Mouse (Mus musculus) E14TG2a.4 (cell line): ENCODE measurements at regions not wholly inside any gene's neighbourhood (a gene's known extent, or its start where the extent isn't known, plus 50 kb on each side); places are given as distances from the start of the nearest gene placed in this dataset.

ENCODE experiments used
- H3K27me3 ChIP-seq: 2 replicates; pipeline ENCODE4 v1.6.1; 2014; ENCODE audit warnings: low read length, control low read depth; ENCODE audit not compliant: insufficient read depth
- H3K36me3 ChIP-seq: 2 replicates; pipeline ENCODE4 v1.6.1; 2014; ENCODE audit warnings: low read length, control low read depth; ENCODE audit not compliant: insufficient read depth
- H3K4me1 ChIP-seq: replicated peaks from 2 replicates; pipeline ENCODE4 v1.6.1; 2014; ENCODE audit warnings: low read depth, low read length, control low read depth
- H3K4me3 ChIP-seq: replicated peaks from 2 replicates; pipeline ENCODE4 v1.5.1; 2014; ENCODE audit warnings: mild to moderate bottlenecking, low read length
- H3K9me3 ChIP-seq: 2 replicates; pipeline ENCODE4 v1.6.1; 2014; ENCODE audit warnings: low read length, control low read depth
- CTCF ChIP-seq: conservative IDR thresholded peaks from 2 replicates; pipeline ENCODE4 v1.5.1; 2014; ENCODE audit warnings: low read length
- NANOG ChIP-seq: IDR thresholded peaks from 2 replicates; pipeline ENCODE4 v1.6.1; 2014; ENCODE audit warnings: borderline replicate concordance, low read length, mixed read lengths
- POU5F1 ChIP-seq: IDR thresholded peaks from 2 replicates; pipeline ENCODE4 v1.6.1; 2014; ENCODE audit warnings: low read length, borderline replicate concordance

- Histone ChIP-seq H3K36me3 (no peaks in the 10 kb centered on the region), H3K27me3 (no peaks in the 10 kb centered on the region), H3K9me3 (no peaks in the 10 kb centered on the region), H3K4me1 (no peaks in the 10 kb centered on the region), H3K4me3 (no peak overlapping the region)
- TF ChIP-seq POU5F1 = no peak
- no peak for TF ChIP-seq NANOG
- TF ChIP-seq CTCF = no peak
Measured at GRCm38 (mm10) chr2:106256012-106256411, 252.7 kb upstream of the Dnajc24 start.

- Histone ChIP-seq H3K36me3 (no peaks in the 10 kb centered on the region), H3K9me3 (no peaks in the 10 kb centered on the region), H3K27me3 (no peaks in the 10 kb centered on the region), H3K4me1 (no peaks in the 10 kb centered on the region), H3K4me3 (no peak overlapping the region)
- TF ChIP-seq POU5F1 = no peak
Measured at GRCm38 (mm10) chr2:106234358-106234757, 231.0 kb upstream of the Dnajc24 start.

- TF ChIP-seq CTCF (no peak), POU5F1 (no peak), NANOG (no peak)
- H3K4me3 ChIP-seq = no peak overlapping the region
- no peaks in the 10 kb centered on the region for H3K4me1 ChIP-seq
- no peaks in the 10 kb centered on the region for H3K36me3 ChIP-seq
- no peaks in the 10 kb centered on the region for H3K9me3 ChIP-seq
- H3K27me3 ChIP-seq = no peaks in the 10 kb centered on the region
Measured at GRCm38 (mm10) chr2:106231136-106231535, 227.8 kb upstream of the Dnajc24 start.

GRCm38 (mm10) chr2:106230021-106230420, 226.7 kb upstream of the Dnajc24 start:
- Histone ChIP-seq H3K36me3 (no peaks in the 10 kb centered on the region), H3K4me3 (no peak overlapping the region), H3K9me3 (no peaks in the 10 kb centered on the region), H3K27me3 (no peaks in the 10 kb centered on the region), H3K4me1 (no peaks in the 10 kb centered on the region)
- TF ChIP-seq NANOG (no peak), POU5F1 (no peak), CTCF (no peak)

- no peak for TF ChIP-seq POU5F1
- TF ChIP-seq NANOG = no peak
- no peak for TF ChIP-seq CTCF
- H3K27me3 ChIP-seq = no peaks in the 10 kb centered on the region
- H3K4me3 ChIP-seq = no peak overlapping the region
- H3K4me1 ChIP-seq = peaks cover 2% of the 10 kb centered on the region
- no peaks in the 10 kb centered on the region for H3K36me3 ChIP-seq
- H3K9me3 ChIP-seq = no peaks in the 10 kb centered on the region
Measured at GRCm38 (mm10) chr2:106228249-106228648, 224.9 kb upstream of the Dnajc24 start.

GRCm38 (mm10) chr2:106216169-106216568, 212.8 kb upstream of the Dnajc24 start:
- Histone ChIP-seq H3K36me3 (no peaks in the 10 kb centered on the region), H3K27me3 (no peaks in the 10 kb centered on the region), H3K4me1 (no peaks in the 10 kb centered on the region), H3K9me3 (no peaks in the 10 kb centered on the region), H3K4me3 (no peak overlapping the region)
- TF ChIP-seq POU5F1 (no peak), CTCF (no peak), NANOG (no peak)

- no peak overlapping the region for H3K4me3 ChIP-seq
- H3K4me1 ChIP-seq = no peaks in the 10 kb centered on the region
- TF ChIP-seq POU5F1 = no peak
- TF ChIP-seq CTCF = no peak
- TF ChIP-seq NANOG = no peak
- H3K27me3 ChIP-seq = no peaks in the 10 kb centered on the region
- no peaks in the 10 kb centered on the region for H3K36me3 ChIP-seq
- no peaks in the 10 kb centered on the region for H3K9me3 ChIP-seq
Measured at GRCm38 (mm10) chr2:106213740-106214139, 210.4 kb upstream of the Dnajc24 start.

- TF ChIP-seq NANOG (no peak), CTCF (no peak), POU5F1 (no peak)
- no peaks in the 10 kb centered on the region for H3K27me3 ChIP-seq
- no peak overlapping the region for H3K4me3 ChIP-seq
- no peaks in the 10 kb centered on the region for H3K36me3 ChIP-seq
- no peaks in the 10 kb centered on the region for H3K4me1 ChIP-seq
- no peaks in the 10 kb centered on the region for H3K9me3 ChIP-seq
Measured at GRCm38 (mm10) chr2:106210773-106211172, 207.4 kb upstream of the Dnajc24 start.

- Histone ChIP-seq H3K4me3 (no peak overlapping the region), H3K36me3 (no peaks in the 10 kb centered on the region), H3K9me3 (no peaks in the 10 kb centered on the region), H3K4me1 (no peaks in the 10 kb centered on the region), H3K27me3 (no peaks in the 10 kb centered on the region)
- TF ChIP-seq POU5F1 (no peak), CTCF (no peak), NANOG (no peak)
Measured at GRCm38 (mm10) chr2:106208767-106209250, 205.5 kb upstream of the Dnajc24 start.
